Mouse (Mus musculus) liver, embryonic 18 days (tissue): ENCODE results near the gene Efcab9. TPM values are rescaled to one million over a fixed set of nuclear protein-coding genes. Genes with fewer than 3 reads are reported as not detected.

Experiments used
- polyA plus RNA-seq: library from polyadenylated mRNA; depleted of rRNA; stranded (reverse); fragments of >200 nt; gene quantifications from 2 replicates; pipeline ENCODE4 v1.2.3, GENCODE M21; 2012; rRNA removed

Efcab9 gene
- polyA plus RNA-seq = 0.08 and 0.12 TPM in 2 replicates

DNA sequence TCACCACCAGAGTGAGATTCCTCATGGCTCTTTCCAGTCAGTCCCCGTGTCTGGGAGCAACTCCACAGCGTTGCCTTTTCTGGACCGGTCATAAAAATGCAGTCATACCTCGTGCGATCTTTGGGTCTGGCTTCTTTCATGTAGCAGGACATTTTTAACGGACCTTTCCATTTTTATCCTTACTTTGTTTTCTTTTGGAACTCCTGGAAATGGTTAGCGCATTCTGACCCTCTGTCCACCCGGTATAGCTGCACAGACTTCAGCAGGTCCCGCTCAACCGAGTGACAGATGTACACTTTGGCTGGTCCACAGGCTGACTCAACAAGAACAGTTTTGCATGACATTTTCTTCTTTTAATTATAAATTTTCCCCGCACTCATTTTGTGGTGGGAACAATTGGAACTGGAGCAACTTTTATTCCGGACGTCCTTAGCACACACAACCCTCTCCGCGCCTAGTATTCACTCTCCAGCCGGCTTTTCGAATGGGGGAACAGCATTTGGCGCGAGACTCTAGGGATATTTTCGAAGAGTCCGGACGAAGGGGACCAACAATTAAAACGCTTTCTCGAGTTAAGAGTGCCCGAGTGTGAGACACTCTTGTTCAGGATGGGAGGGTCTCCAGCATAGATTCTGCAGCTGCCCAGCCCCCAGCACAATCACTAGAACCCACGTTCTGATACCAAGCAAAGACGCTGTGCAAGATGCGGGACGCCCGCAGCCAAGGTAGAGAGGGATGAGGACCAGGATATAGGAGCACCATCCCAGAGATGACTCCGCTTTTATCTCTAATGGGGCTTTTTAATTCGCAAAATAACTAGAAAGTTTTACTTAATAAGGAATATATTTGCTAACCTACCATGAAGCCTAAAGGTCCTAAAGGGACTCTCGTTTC, at the start of gene Efcab9:
Gene Efcab9 (minus strand): TSS at position 211 of the 894 bp plus-strand sequence.

DNA sequence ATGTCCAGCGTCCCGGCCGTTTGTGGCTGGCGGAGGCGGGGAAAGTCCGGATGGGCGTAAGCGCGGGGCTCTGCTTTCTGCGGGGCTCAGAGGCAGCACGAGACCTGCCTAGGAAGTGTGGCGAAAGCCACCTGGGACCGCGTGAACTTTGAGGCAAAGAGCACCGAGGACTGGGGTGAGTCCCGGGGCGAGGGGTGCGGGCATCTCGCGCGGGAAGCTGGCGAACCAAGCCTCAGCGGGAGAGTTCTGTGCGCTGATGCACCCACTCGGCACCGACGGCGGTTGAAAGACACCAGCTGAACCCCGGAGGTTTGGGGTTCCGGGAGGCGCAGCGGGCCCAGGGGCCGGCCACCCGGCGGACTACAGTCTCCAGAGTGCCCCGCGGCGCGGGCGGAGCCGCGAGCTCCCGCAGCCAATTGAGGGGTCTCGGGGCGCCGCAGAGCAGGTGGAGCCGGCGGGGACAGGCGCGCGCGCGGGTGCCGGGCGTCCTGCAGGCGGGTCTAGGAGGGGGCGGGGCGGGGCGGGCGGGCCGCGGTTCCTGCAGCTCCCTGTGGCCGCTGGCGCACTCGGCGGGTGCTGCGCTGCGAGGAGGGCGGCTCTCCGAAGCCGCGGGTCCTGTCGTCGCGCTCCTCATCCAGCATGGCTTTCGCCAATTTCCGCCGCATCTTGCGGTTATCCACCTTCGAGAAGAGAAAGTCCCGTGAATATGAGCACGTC, 1.0 kb upstream of the Efcab9 start, which contains the start of gene Stk10:
Gene Stk10 (plus strand): TSS at position 541 of the 717 bp plus-strand sequence.

Other genes with a start within 250 kb of the Efcab9 start
- gene Hba-a1, start 248.6 kb downstream of the Efcab9 start, polyA plus RNA-seq = 29,511 and 32,224 TPM in 2 replicates
- gene Hbq1b, start 245.1 kb downstream of the Efcab9 start, polyA plus RNA-seq = 87.2 and 94.5 TPM in 2 replicates
- 100,647 and 102,463 TPM in 2 replicates for gene Hba-a2, start 235.6 kb downstream of the Efcab9 start, polyA plus RNA-seq
- gene Hbq1a, start 232.0 kb downstream of the Efcab9 start, polyA plus RNA-seq = 3.0 and 3.7 TPM in 2 replicates
- 0.78 and 1.0 TPM in 2 replicates for gene Sh3pxd2b, start 184.3 kb downstream of the Efcab9 start, polyA plus RNA-seq
- gene Ubtd2, start 76.7 kb downstream of the Efcab9 start, polyA plus RNA-seq = 3.6 and 3.9 TPM in 2 replicates
- gene Stk10, start 1.2 kb upstream of the Efcab9 start, polyA plus RNA-seq = 4.0 and 5.4 TPM in 2 replicates
- gene Fbxw11, start 110.6 kb upstream of the Efcab9 start, polyA plus RNA-seq = 11.1 and 12.9 TPM in 2 replicates